Mouse (Mus musculus) heart, embryonic 10.5 days (tissue): Measurements from ENCODE around the gene Slc8a3. TPM values are rescaled to one million over a fixed set of nuclear protein-coding genes. Genes with fewer than 3 reads are reported as not detected.

ENCODE experiments used
- DNase-seq: peaks from one replicate; pipeline ENCODE4 v3.0.0-alpha.2; 2017; ENCODE audit warnings: low spot score
- H3K27ac ChIP-seq: fragments of 300-500 bp; sonication (generic); 2 replicates; pipeline ENCODE4 v1.5.1; 2016; ENCODE audit warnings: mild to moderate bottlenecking
- H3K27me3 ChIP-seq: fragments of 300-500 bp; sonication (generic); 2 replicates; pipeline ENCODE4 v1.6.1; 2016; ENCODE audit warnings: mild to moderate bottlenecking; ENCODE audit not compliant: poor library complexity, insufficient read depth, severe bottlenecking
- H3K36me3 ChIP-seq: fragments of 300-500 bp; sonication (generic); 2 replicates; pipeline ENCODE4 v1.6.1; 2016; ENCODE audit warnings: mild to moderate bottlenecking, moderate library complexity
- H3K4me1 ChIP-seq: fragments of 300-500 bp; sonication (generic); 2 replicates; pipeline ENCODE4 v1.6.1; 2016; ENCODE audit warnings: mild to moderate bottlenecking
- H3K4me3 ChIP-seq: fragments of 300-500 bp; sonication (generic); 2 replicates; pipeline ENCODE4 v1.5.1; 2016; ENCODE audit warnings: mild to moderate bottlenecking, moderate library complexity
- H3K9me3 ChIP-seq: fragments of 300-500 bp; sonication (generic); 2 replicates; pipeline ENCODE4 v1.6.1; 2016; ENCODE audit warnings: mild to moderate bottlenecking, moderate library complexity
- WGBS: fragments of 180-500 bp; shearing (Covaris S2); methylation state at CpG from one replicate; pipeline ENCODE4 v1.1.7; 2016; 5-methylcytosine and 5-hydroxymethylcytosine counted together
- polyA plus RNA-seq: library from polyadenylated mRNA; unstranded; fragments of >200 nt; fragmentation: Nextera tagmentation; extraction: Ambion mirVana; gene quantifications from 2 replicates; pipeline ENCODE4 v1.2.1, GENCODE M21; 2016

The Slc8a3 gene
- polyA plus RNA-seq, 1 experiment from 2014 or later = 0.48 TPM

- Histone ChIP-seq H3K36me3 (no peaks in the 10 kb centered on the region), H3K9me3 (no peaks in the 10 kb centered on the region), H3K4me1 (no peaks in the 10 kb centered on the region), H3K27me3 (0 out of 2 replicates have a peak, but pooled peaks cover 4% of the 10 kb centered on the region), H3K4me3 (no peak overlapping the region), H3K27ac (no peak overlapping the region)
- WGBS = 70% methylated on average over 5 of the region's 5 CpGs
- peak; percentile 35 for DNase-seq
These were observed 105.1 kb downstream of the Slc8a3 start for GRCm38 (mm10) chr12:81227767-81228460.

GRCm38 (mm10) chr12:81226590-81226989 lies 106.4 kb downstream of the Slc8a3 start:
- H3K27me3 ChIP-seq = 0 out of 2 replicates have a peak, but pooled peaks cover 4% of the 10 kb centered on the region
- no peaks in the 10 kb centered on the region for H3K36me3 ChIP-seq
- no peaks in the 10 kb centered on the region for H3K9me3 ChIP-seq
- no peaks in the 10 kb centered on the region for H3K4me1 ChIP-seq
- peak; percentile 3 for DNase-seq
- WGBS = 53% methylated on average over 3 of the region's 3 CpGs
- no peak overlapping the region for H3K27ac ChIP-seq
- no peak overlapping the region for H3K4me3 ChIP-seq

GRCm38 (mm10) chr12:81225966-81226577 lies 106.9 kb downstream of the Slc8a3 start:
- no peak overlapping the region for H3K27ac ChIP-seq
- 48% methylated on average over 6 of the region's 6 CpGs for WGBS
- no peaks in the 10 kb centered on the region for H3K9me3 ChIP-seq
- peak; percentile 73 for DNase-seq
- H3K36me3 ChIP-seq = no peaks in the 10 kb centered on the region
- no peaks in the 10 kb centered on the region for H3K4me1 ChIP-seq
- no peak overlapping the region for H3K4me3 ChIP-seq
- 0 out of 2 replicates have a peak, but pooled peaks cover 4% of the 10 kb centered on the region for H3K27me3 ChIP-seq

GRCm38 (mm10) chr12:81224843-81225242 lies 108.1 kb downstream of the Slc8a3 start:
- no peaks in the 10 kb centered on the region for H3K36me3 ChIP-seq
- no peak overlapping the region for H3K27ac ChIP-seq
- H3K4me3 ChIP-seq = no peak overlapping the region
- no peaks in the 10 kb centered on the region for H3K4me1 ChIP-seq
- WGBS = 59% methylated on average over 2 of the region's 2 CpGs
- H3K9me3 ChIP-seq = no peaks in the 10 kb centered on the region
- peak; percentile 53 for DNase-seq
- H3K27me3 ChIP-seq = 0 out of 2 replicates have a peak, but pooled peaks cover 4% of the 10 kb centered on the region

- 65% methylated on average over 2 of the region's 2 CpGs for WGBS
- Histone ChIP-seq H3K27me3 (0 out of 2 replicates have a peak, but pooled peaks cover 4% of the 10 kb centered on the region), H3K36me3 (no peaks in the 10 kb centered on the region), H3K27ac (no peak overlapping the region), H3K9me3 (no peaks in the 10 kb centered on the region), H3K4me1 (no peaks in the 10 kb centered on the region), H3K4me3 (no peak overlapping the region)
- peak; percentile 64 for DNase-seq
These were observed 109.7 kb downstream of the Slc8a3 start for GRCm38 (mm10) chr12:81223276-81223675.

GRCm38 (mm10) chr12:81219339-81219738 lies 113.6 kb downstream of the Slc8a3 start:
- DNase-seq = peak; percentile 36
- Histone ChIP-seq H3K36me3 (no peaks in the 10 kb centered on the region), H3K27me3 (no peaks in the 10 kb centered on the region), H3K4me3 (no peak overlapping the region), H3K27ac (no peak overlapping the region), H3K9me3 (no peaks in the 10 kb centered on the region), H3K4me1 (no peaks in the 10 kb centered on the region)
- WGBS = 64% methylated on average over 4 of the region's 4 CpGs

GRCm38 (mm10) chr12:81208559-81208958 lies 124.4 kb downstream of the Slc8a3 start:
- H3K4me1 ChIP-seq = no peaks in the 10 kb centered on the region
- no peak overlapping the region for H3K27ac ChIP-seq
- WGBS = 50% methylated on average over 2 of the region's 2 CpGs
- DNase-seq = no peak
- no peaks in the 10 kb centered on the region for H3K9me3 ChIP-seq
- no peak overlapping the region for H3K4me3 ChIP-seq
- H3K27me3 ChIP-seq = no peaks in the 10 kb centered on the region
- H3K36me3 ChIP-seq = no peaks in the 10 kb centered on the region

GRCm38 (mm10) chr12:81205619-81206560 lies 127.1 kb downstream of the Slc8a3 start:
- Histone ChIP-seq H3K36me3 (no peaks in the 10 kb centered on the region), H3K27ac (no peak overlapping the region), H3K27me3 (no peaks in the 10 kb centered on the region), H3K4me1 (no peaks in the 10 kb centered on the region), H3K9me3 (no peaks in the 10 kb centered on the region), H3K4me3 (no peak overlapping the region)
- no peak for DNase-seq
- 27% methylated on average over 6 of the region's 6 CpGs for WGBS

GRCm38 (mm10) chr12:81203226-81203625 lies 129.8 kb downstream of the Slc8a3 start:
- Histone ChIP-seq H3K36me3 (no peaks in the 10 kb centered on the region), H3K4me1 (no peaks in the 10 kb centered on the region), H3K27ac (no peak overlapping the region), H3K4me3 (no peak overlapping the region), H3K27me3 (no peaks in the 10 kb centered on the region), H3K9me3 (no peaks in the 10 kb centered on the region)
- WGBS = 48% methylated on average over 1 of the region's 1 CpGs
- no peak for DNase-seq

- DNase-seq = peak; percentile 86
- Histone ChIP-seq H3K4me3 (no peak overlapping the region), H3K27me3 (no peaks in the 10 kb centered on the region), H3K4me1 (no peaks in the 10 kb centered on the region), H3K27ac (no peak overlapping the region), H3K9me3 (no peaks in the 10 kb centered on the region), H3K36me3 (no peaks in the 10 kb centered on the region)
- 34% methylated on average over 23 of the region's 23 CpGs for WGBS
These were observed 133.6 kb downstream of the Slc8a3 start for GRCm38 (mm10) chr12:81199280-81199955.

GRCm38 (mm10) chr12:81197468-81198075 lies 135.4 kb downstream of the Slc8a3 start:
- Histone ChIP-seq H3K4me1 (no peaks in the 10 kb centered on the region), H3K9me3 (no peaks in the 10 kb centered on the region), H3K27me3 (no peaks in the 10 kb centered on the region), H3K27ac (no peak overlapping the region), H3K4me3 (no peak overlapping the region), H3K36me3 (no peaks in the 10 kb centered on the region)
- 63% methylated on average over 5 of the region's 5 CpGs for WGBS
- no peak for DNase-seq

- H3K4me1 ChIP-seq = no peaks in the 10 kb centered on the region
- no peaks in the 10 kb centered on the region for H3K36me3 ChIP-seq
- no peaks in the 10 kb centered on the region for H3K9me3 ChIP-seq
- no peaks in the 10 kb centered on the region for H3K27me3 ChIP-seq
- DNase-seq = no peak
- H3K4me3 ChIP-seq = no peak overlapping the region
- WGBS = 73% methylated on average over 2 of the region's 2 CpGs
- H3K27ac ChIP-seq = no peak overlapping the region
These were observed 139.0 kb downstream of the Slc8a3 start for GRCm38 (mm10) chr12:81193968-81194367.
